Mouse (Mus musculus): Measurements from ENCODE around the gene Tmem141.

DNA sequence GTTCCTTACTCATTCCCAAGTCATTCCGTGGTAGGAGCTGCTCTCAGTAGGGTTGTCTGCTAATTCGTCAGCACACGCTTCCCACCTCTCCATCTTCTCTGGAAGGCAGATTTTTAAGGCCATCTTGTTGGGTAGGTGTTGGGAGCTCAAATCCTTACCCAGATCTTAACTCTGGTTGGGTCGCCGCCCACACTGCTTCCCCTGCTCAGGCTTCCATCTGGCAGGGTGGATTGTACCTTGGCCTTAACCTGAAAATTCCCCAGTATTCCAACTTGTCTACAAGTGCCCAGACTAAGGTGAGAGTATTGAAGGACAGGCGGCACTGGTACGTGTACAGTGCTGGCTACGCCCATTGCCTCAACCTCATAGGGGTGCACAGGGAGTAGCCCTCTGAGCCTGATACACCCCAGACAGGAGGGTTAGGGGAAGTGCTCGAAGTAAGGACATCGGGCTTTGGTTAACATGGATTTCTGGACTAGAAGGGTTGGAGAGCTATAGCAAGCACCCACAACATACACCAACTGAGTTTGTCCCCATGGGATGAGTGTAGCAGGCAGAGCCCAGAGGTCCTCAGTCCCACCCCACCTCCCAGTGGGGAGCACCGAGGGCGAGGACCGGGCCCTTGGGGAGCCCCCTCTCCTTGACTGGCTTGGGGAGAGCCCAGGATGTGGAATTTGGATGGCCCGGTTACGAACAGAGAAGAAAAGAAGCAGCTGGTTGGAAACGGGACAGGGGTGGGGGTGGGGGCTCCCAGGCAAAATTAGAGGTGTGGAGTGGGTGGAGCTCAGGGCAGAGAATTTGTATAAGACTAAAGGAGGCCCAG is 45.6 kb downstream of the Tmem141 start:
- no peak for TF ChIP-seq POU5F1 (IDR thresholded peaks at IDR 0.05; ENCODE audit: borderline replicate concordance, low read length)
- TF ChIP-seq CTCF (conservative IDR thresholded peaks at IDR 0.05; ENCODE audit: low read length), result no peak
- no peak for TF ChIP-seq NANOG (IDR thresholded peaks at IDR 0.05; ENCODE audit: borderline replicate concordance, low read length)
